Mouse (Mus musculus) hindbrain, embryonic 11.5 days (tissue): ENCODE results near the gene Rai2. TPM values are rescaled to one million over a fixed set of nuclear protein-coding genes. Genes with fewer than 3 reads are reported as not detected.
A peak's percentile ranks its signal among the peaks of the same experiment; 100 is the strongest.

Experiments
- ATAC-seq: fragments of 200-750 bp; cut with Nextera tagmentation; 2 replicates; pipeline ENCODE4 v1.8.0; 2017; ENCODE audit warnings: mild to moderate bottlenecking, moderate TSS enrichment, moderate library complexity; ENCODE audit not compliant: low FRiP score
- DNase-seq: peaks from one replicate; pipeline ENCODE4 v3.0.0-alpha.2; 2015; ENCODE audit warnings: low spot score
- H3K27ac ChIP-seq: fragments of 300-500 bp; sonication (generic); 2 replicates; pipeline ENCODE4 v1.5.1; 2014; ENCODE audit warnings: mild to moderate bottlenecking, low read depth, low read length
- H3K27me3 ChIP-seq: fragments of 300-500 bp; sonication (generic); 2 replicates; pipeline ENCODE4 v1.6.1; 2014; ENCODE audit warnings: mild to moderate bottlenecking, low read length, moderate library complexity, mixed read lengths; ENCODE audit not compliant: control insufficient read depth, insufficient read depth
- H3K36me3 ChIP-seq: fragments of 300-500 bp; sonication (generic); 2 replicates; pipeline ENCODE4 v1.6.1; 2014; ENCODE audit warnings: mild to moderate bottlenecking, low read length, moderate library complexity, mixed read lengths; ENCODE audit not compliant: control insufficient read depth, insufficient read depth
- H3K4me1 ChIP-seq: fragments of 300-500 bp; sonication (generic); replicated peaks from 2 replicates; pipeline ENCODE4 v1.6.1; 2014; ENCODE audit warnings: low read length, mixed read lengths; ENCODE audit not compliant: control insufficient read depth, insufficient read depth
- H3K4me2 ChIP-seq: fragments of 300-500 bp; sonication (generic); replicated peaks from 2 replicates; pipeline ENCODE4 v1.6.1; 2014; ENCODE audit warnings: mild to moderate bottlenecking, low read depth, low read length
- H3K4me3 ChIP-seq: fragments of 300-500 bp; sonication (generic); 2 replicates; pipeline ENCODE4 v1.5.1; 2014; ENCODE audit warnings: low read depth, low read length
- H3K9ac ChIP-seq: fragments of 300-500 bp; sonication (generic); 2 replicates; pipeline ENCODE4 v1.6.1; 2014; ENCODE audit warnings: low read depth, low read length
- H3K9me3 ChIP-seq: fragments of 300-500 bp; sonication (generic); 2 replicates; pipeline ENCODE4 v1.6.1; 2016; ENCODE audit warnings: low read length; ENCODE audit not compliant: control insufficient read depth
- WGBS: fragments of 180-500 bp; shearing (Covaris S2); extraction: QIAGEN DNeasy Blood & Tissue Kit; methylation state at CpG from one replicate; pipeline ENCODE4 v1.1.7; 2014; 5-methylcytosine and 5-hydroxymethylcytosine counted together
- polyA plus RNA-seq: library from polyadenylated mRNA; unstranded; fragments of >200 nt; fragmentation: Nextera tagmentation; extraction: Ambion mirVana; gene quantifications from 2 replicates; pipeline ENCODE4 v1.2.1, GENCODE M21; 2014

Rai2 gene
- 7.6 and 8.6 TPM in 2 replicates for polyA plus RNA-seq

GRCm38 (mm10) chrX:161716865-161717763 is at the start of gene Rai2:
Rai2 (plus strand) TSS chrX:161717069.
- 15% methylated on average over 40 of the region's 79 CpGs for WGBS
- Histone ChIP-seq H3K9ac (peak within 1 kb of the TSS; percentile 64), H3K4me1 (no peaks in the 10 kb centered on the region), H3K4me2 (peak within 1 kb of the TSS; percentile 86), H3K36me3 (no peaks in the 10 kb centered on the region), H3K9me3 (no peaks in the 10 kb centered on the region), H3K4me3 (peak within 1 kb of the TSS; percentile 56), H3K27ac (peak within 1 kb of the TSS; percentile 60), H3K27me3 (peaks cover 24% of the 10 kb centered on the region)
- DNase-seq (peak; percentile 44), ATAC-seq (peak; percentile 83)

GRCm38 (mm10) chrX:161689336-161689735 is 27.5 kb upstream of the Rai2 start:
- no peak for ATAC-seq
- Histone ChIP-seq H3K4me2 (no peak overlapping the region), H3K9ac (no peak overlapping the region), H3K4me3 (no peak overlapping the region), H3K9me3 (no peaks in the 10 kb centered on the region), H3K27ac (no peak overlapping the region), H3K4me1 (no peaks in the 10 kb centered on the region), H3K27me3 (peaks cover 6% of the 10 kb centered on the region; the same call in 1 of the 2 replicates), H3K36me3 (no peaks in the 10 kb centered on the region)
- WGBS, result 65% methylated on average over 3 of the region's 3 CpGs
- DNase-seq, result no peak

- DNase-seq, result no peak
- Histone ChIP-seq H3K4me1 (no peaks in the 10 kb centered on the region), H3K9me3 (no peaks in the 10 kb centered on the region), H3K27me3 (peaks cover 24% of the 10 kb centered on the region), H3K9ac (no peak overlapping the region; the same call in 1 of the 2 replicates), H3K27ac (no peak overlapping the region), H3K36me3 (no peaks in the 10 kb centered on the region), H3K4me2 (peak overlapping the region; percentile 86), H3K4me3 (peak overlapping the region; percentile 56)
- peak; percentile 23 for ATAC-seq
- 30% methylated on average over 9 of the region's 9 CpGs for WGBS
Measured at GRCm38 (mm10) chrX:161716503-161716864, 385 bp upstream of the Rai2 start.

GRCm38 (mm10) chrX:161717764-161718382 is 1.0 kb downstream of the Rai2 start:
- Histone ChIP-seq H3K36me3 (no peaks in the 10 kb centered on the region), H3K9me3 (no peaks in the 10 kb centered on the region), H3K4me3 (peak overlapping the region; percentile 56), H3K27ac (peak overlapping the region; percentile 60; the same call in 1 of the 2 replicates), H3K27me3 (peaks cover 24% of the 10 kb centered on the region), H3K4me1 (no peaks in the 10 kb centered on the region), H3K4me2 (peak overlapping the region; percentile 86), H3K9ac (peak overlapping the region; percentile 64; the same call in 1 of the 2 replicates)
- 11% methylated on average over 26 of the region's 26 CpGs for WGBS
- ATAC-seq (peak; percentile 39), DNase-seq (peak; percentile 46)

- Histone ChIP-seq H3K9me3 (no peaks in the 10 kb centered on the region), H3K4me1 (no peaks in the 10 kb centered on the region), H3K9ac (peak overlapping the region; percentile 19; the same call in 1 of the 2 replicates), H3K27me3 (peaks cover 27% of the 10 kb centered on the region), H3K36me3 (no peaks in the 10 kb centered on the region), H3K27ac (no peak overlapping the region), H3K4me3 (peak overlapping the region; percentile 56), H3K4me2 (peak overlapping the region; percentile 86)
- DNase-seq, result peak; percentile 14
- no peak for ATAC-seq
- WGBS, result 21% methylated on average over 11 of the region's 11 CpGs
Measured at GRCm38 (mm10) chrX:161718548-161718947, 1.7 kb downstream of the Rai2 start.

- WGBS, result 67% methylated on average over 4 of the region's 4 CpGs
- Histone ChIP-seq H3K4me1 (no peaks in the 10 kb centered on the region), H3K9me3 (no peaks in the 10 kb centered on the region), H3K4me2 (no peak overlapping the region), H3K27me3 (peaks cover 32% of the 10 kb centered on the region), H3K4me3 (no peak overlapping the region), H3K36me3 (no peaks in the 10 kb centered on the region), H3K27ac (no peak overlapping the region), H3K9ac (no peak overlapping the region)
- ATAC-seq, result no peak
- no peak for DNase-seq
Measured at GRCm38 (mm10) chrX:161721082-161721481, 4.2 kb downstream of the Rai2 start.

GRCm38 (mm10) chrX:161723391-161723808 is 6.5 kb downstream of the Rai2 start:
- Histone ChIP-seq H3K9me3 (no peaks in the 10 kb centered on the region), H3K27ac (no peak overlapping the region), H3K4me3 (no peak overlapping the region), H3K9ac (no peak overlapping the region), H3K4me1 (no peaks in the 10 kb centered on the region), H3K36me3 (no peaks in the 10 kb centered on the region), H3K4me2 (no peak overlapping the region), H3K27me3 (peaks cover 26% of the 10 kb centered on the region; the same call in 1 of the 2 replicates)
- WGBS, result 25% methylated on average over 9 of the region's 9 CpGs
- no peak for ATAC-seq
- no peak for DNase-seq

GRCm38 (mm10) chrX:161726257-161726656 is 9.4 kb downstream of the Rai2 start:
- no peak for ATAC-seq
- H3K36me3 ChIP-seq, result no peaks in the 10 kb centered on the region
- H3K9me3 ChIP-seq, result no peaks in the 10 kb centered on the region
- no peak overlapping the region for H3K27ac ChIP-seq
- no peak overlapping the region for H3K4me3 ChIP-seq
- no peak for DNase-seq
- H3K9ac ChIP-seq, result no peak overlapping the region
- H3K4me2 ChIP-seq, result no peak overlapping the region
- H3K4me1 ChIP-seq, result no peaks in the 10 kb centered on the region
- peaks cover 18% of the 10 kb centered on the region for H3K27me3 ChIP-seq
- WGBS, result 93% methylated on average over 1 of the region's 1 CpGs
